Mouse (Mus musculus) liver, adult 2 months (tissue): ENCODE measurements around the gene Aurkaip1. TPM values are rescaled to one million over a fixed set of nuclear protein-coding genes. Genes with fewer than 3 reads are reported as not detected.

Experiments
- DNase-seq: peaks from one replicate; pipeline ENCODE4 v3.0.0-alpha.2; 2011; ENCODE audit warnings: low read depth, low spot score; ENCODE audit errors: extremely low read depth
- H3K27ac ChIP-seq: fragments of 200-500 bp; replicated peaks from 2 replicates; pipeline ENCODE4 v1.5.1; 2012; ENCODE audit warnings: low read depth, mild to moderate bottlenecking, control low read depth, inconsistent platforms, low read length; ENCODE audit not compliant: insufficient read depth
- H3K27me3 ChIP-seq: fragments of 200-500 bp; 2 replicates; pipeline ENCODE4 v1.6.1; 2012; ENCODE audit warnings: mild to moderate bottlenecking, moderate library complexity, low read length, inconsistent platforms; ENCODE audit not compliant: control insufficient read depth, insufficient read depth
- H3K36me3 ChIP-seq: fragments of 200-500 bp; 2 replicates; pipeline ENCODE4 v1.6.1; 2012; ENCODE audit warnings: low read length, inconsistent platforms; ENCODE audit not compliant: control insufficient read depth, insufficient read depth
- H3K4me1 ChIP-seq: fragments of 200-500 bp; 2 replicates; pipeline ENCODE4 v1.6.1; 2011; ENCODE audit warnings: low read length; ENCODE audit not compliant: control insufficient read depth, insufficient read depth
- H3K4me3 ChIP-seq: fragments of 200-500 bp; 2 replicates; pipeline ENCODE4 v1.5.1; 2011; ENCODE audit warnings: low read depth, mild to moderate bottlenecking, control low read depth, low read length, moderate library complexity; ENCODE audit not compliant: insufficient read depth
- H3K79me2 ChIP-seq: fragments of 200-500 bp; 2 replicates; pipeline ENCODE4 v1.6.1; 2012; ENCODE audit warnings: inconsistent platforms, mild to moderate bottlenecking, low read length, moderate library complexity; ENCODE audit not compliant: control insufficient read depth, insufficient read depth
- H3K9ac ChIP-seq: fragments of 200-500 bp; 2 replicates; pipeline ENCODE4 v1.6.1; 2012; ENCODE audit warnings: low read depth, mild to moderate bottlenecking, control low read depth, inconsistent platforms, low read length
- CTCF ChIP-seq: fragments of 200-500 bp; IDR thresholded peaks from 2 replicates; pipeline ENCODE4 v1.5.1; 2011; ENCODE audit warnings: low read depth, low read length, control low read depth
- POLR2A ChIP-seq: fragments of 200-500 bp; IDR thresholded peaks from 2 replicates; pipeline ENCODE4 v1.6.1; 2011; ENCODE audit warnings: low read length, control low read depth; ENCODE audit not compliant: insufficient read depth; ENCODE audit errors: extremely low read depth
- WGBS: fragments of 180-500 bp; shearing (Covaris S2); methylation state at CpG from one replicate; pipeline ENCODE4 v1.1.7; 2018; 5-methylcytosine and 5-hydroxymethylcytosine counted together
- polyA plus RNA-seq: library from polyadenylated mRNA; depleted of rRNA; stranded (reverse); fragments of >200 nt; gene quantifications from 2 replicates; pipeline ENCODE4 v1.2.3, GENCODE M21; 2012
- total RNA-seq: library from RNA; depleted of rRNA; stranded (reverse); fragments of >200 nt; gene quantifications from 2 replicates; pipeline ENCODE4 v1.2.3, GENCODE M21; 2014

Gene Aurkaip1
- total and polyA plus RNA-seq, 2 experiments, result 151 to 154 TPM

- Histone ChIP-seq H3K27me3 (no peaks in the 10 kb centered on the region), H3K79me2 (peaks cover 40% of the 10 kb centered on the region), H3K36me3 (peaks cover 3% of the 10 kb centered on the region; the same call in 1 of the 2 replicates), H3K9ac (no peak overlapping the region), H3K4me3 (no peak overlapping the region), H3K27ac (no peak overlapping the region), H3K4me1 (peaks cover 21% of the 10 kb centered on the region)
- DNase-seq, result no peak
- 71% methylated on average over 2 of the region's 2 CpGs for WGBS
- TF ChIP-seq CTCF (no peak), POLR2A (no peak)
These were observed 20.9 kb downstream of the Aurkaip1 start for GRCm38 (mm10) chr4:155851951-155852411.

GRCm38 (mm10) chr4:155853421-155853820, 22.3 kb downstream of the Aurkaip1 start:
- H3K4me1 ChIP-seq, result peaks cover 21% of the 10 kb centered on the region
- H3K27ac ChIP-seq, result no peak overlapping the region
- H3K9ac ChIP-seq, result no peak overlapping the region
- peaks cover 7% of the 10 kb centered on the region; the same call in 1 of the 2 replicates for H3K36me3 ChIP-seq
- no peak overlapping the region for H3K4me3 ChIP-seq
- H3K27me3 ChIP-seq, result no peaks in the 10 kb centered on the region
- DNase-seq, result no peak
- TF ChIP-seq CTCF, result no peak
- 95% methylated on average over 9 of the region's 9 CpGs for WGBS
- peaks cover 31% of the 10 kb centered on the region for H3K79me2 ChIP-seq

GRCm38 (mm10) chr4:155854991-155855390, 23.9 kb downstream of the Aurkaip1 start:
- H3K36me3 ChIP-seq, result peaks cover 7% of the 10 kb centered on the region; the same call in 1 of the 2 replicates
- WGBS, result 96% methylated on average over 12 of the region's 12 CpGs
- no peak overlapping the region for H3K4me3 ChIP-seq

GRCm38 (mm10) chr4:155856071-155856470, 25.0 kb downstream of the Aurkaip1 start:
- 93% methylated on average over 12 of the region's 12 CpGs for WGBS
- H3K36me3 ChIP-seq, result peaks cover 7% of the 10 kb centered on the region; the same call in 1 of the 2 replicates
- DNase-seq, result no peak
- TF ChIP-seq CTCF, result no peak
- TF ChIP-seq POLR2A, result no peak
- no peak overlapping the region for H3K4me3 ChIP-seq
- H3K4me1 ChIP-seq, result peaks cover under 1% of the 10 kb centered on the region
- no peak overlapping the region for H3K9ac ChIP-seq
- no peaks in the 10 kb centered on the region for H3K27me3 ChIP-seq
- no peak overlapping the region for H3K27ac ChIP-seq
- peaks cover 7% of the 10 kb centered on the region for H3K79me2 ChIP-seq

More at GRCm38 (mm10) chr4:155854991-155855390, 23.9 kb downstream of the Aurkaip1 start:
- Histone ChIP-seq H3K79me2 (peaks cover 17% of the 10 kb centered on the region), H3K27me3 (no peaks in the 10 kb centered on the region), H3K4me1 (peaks cover 7% of the 10 kb centered on the region), H3K27ac (no peak overlapping the region), H3K9ac (no peak overlapping the region)
- no peak for DNase-seq
- no peak for TF ChIP-seq CTCF
- TF ChIP-seq POLR2A, result no peak

- H3K79me2 ChIP-seq, result peaks cover 2% of the 10 kb centered on the region; the same call in 1 of the 2 replicates
- H3K4me1 ChIP-seq, result no peaks in the 10 kb centered on the region
- H3K4me3 ChIP-seq, result no peak overlapping the region
- no peak overlapping the region for H3K27ac ChIP-seq
- TF ChIP-seq CTCF, result no peak
- no peak for TF ChIP-seq POLR2A
- peaks cover 7% of the 10 kb centered on the region; the same call in 1 of the 2 replicates for H3K36me3 ChIP-seq
- H3K27me3 ChIP-seq, result no peaks in the 10 kb centered on the region
- 82% methylated on average over 3 of the region's 3 CpGs for WGBS
- no peak for DNase-seq
- no peak overlapping the region for H3K9ac ChIP-seq
These were observed 25.8 kb downstream of the Aurkaip1 start for GRCm38 (mm10) chr4:155856881-155857280.

- WGBS, result 70% methylated on average over 13 of the region's 13 CpGs
- DNase-seq, result no peak
- no peaks in the 10 kb centered on the region for H3K79me2 ChIP-seq
- H3K4me1 ChIP-seq, result no peaks in the 10 kb centered on the region
- H3K27me3 ChIP-seq, result no peaks in the 10 kb centered on the region
- no peak overlapping the region for H3K4me3 ChIP-seq
- peaks cover 7% of the 10 kb centered on the region; the same call in 1 of the 2 replicates for H3K36me3 ChIP-seq
- no peak for TF ChIP-seq CTCF
- TF ChIP-seq POLR2A, result no peak
- H3K9ac ChIP-seq, result no peak overlapping the region
- no peak overlapping the region for H3K27ac ChIP-seq
These were observed 28.2 kb downstream of the Aurkaip1 start for GRCm38 (mm10) chr4:155859318-155859717.
